Mouse (Mus musculus) adipocyte (in vitro differentiated cells): ENCODE measurements at regions not wholly inside any gene's neighbourhood (a gene's known extent, or its start where the extent isn't known, plus 50 kb on each side); places are given as distances from the start of the nearest gene placed in this dataset.

ENCODE experiments used
- DNase-seq: peaks from one replicate; pipeline ENCODE4 v3.0.0-alpha.2; 2016; ENCODE audit warnings: low spot score

DNA sequence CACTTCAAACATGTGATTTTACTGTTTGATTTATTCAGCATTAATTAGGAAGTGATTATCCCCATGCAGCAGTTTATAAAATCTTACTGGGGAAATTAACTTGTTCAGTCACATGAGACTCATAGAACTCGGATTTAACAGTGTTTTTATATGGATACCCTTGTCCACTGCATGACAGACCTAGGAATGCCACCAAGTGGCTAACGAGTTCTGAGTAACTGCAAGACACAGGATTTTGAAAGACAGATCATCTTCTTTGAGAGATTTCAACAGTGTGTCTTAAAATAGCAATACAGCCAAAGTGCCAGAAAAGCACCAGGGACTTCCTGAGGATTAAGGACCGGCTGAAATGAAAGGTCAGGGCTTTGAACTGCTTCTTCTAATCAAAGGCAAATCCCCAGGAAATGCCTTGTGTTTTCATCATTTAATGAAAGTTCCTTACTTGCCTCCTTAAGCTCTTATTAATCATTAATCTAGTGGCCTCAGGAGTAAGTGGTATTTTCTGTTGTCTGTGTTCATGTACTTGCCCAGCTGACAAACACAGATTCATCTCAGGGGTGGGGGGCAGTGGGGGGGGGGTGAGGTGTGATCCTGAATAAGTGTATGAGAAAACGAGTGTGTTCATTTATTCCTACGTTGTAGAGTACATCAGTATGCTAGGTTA, 193.4 kb downstream of the Gm13691 start:
- peak; percentile 13 for DNase-seq

DNA sequence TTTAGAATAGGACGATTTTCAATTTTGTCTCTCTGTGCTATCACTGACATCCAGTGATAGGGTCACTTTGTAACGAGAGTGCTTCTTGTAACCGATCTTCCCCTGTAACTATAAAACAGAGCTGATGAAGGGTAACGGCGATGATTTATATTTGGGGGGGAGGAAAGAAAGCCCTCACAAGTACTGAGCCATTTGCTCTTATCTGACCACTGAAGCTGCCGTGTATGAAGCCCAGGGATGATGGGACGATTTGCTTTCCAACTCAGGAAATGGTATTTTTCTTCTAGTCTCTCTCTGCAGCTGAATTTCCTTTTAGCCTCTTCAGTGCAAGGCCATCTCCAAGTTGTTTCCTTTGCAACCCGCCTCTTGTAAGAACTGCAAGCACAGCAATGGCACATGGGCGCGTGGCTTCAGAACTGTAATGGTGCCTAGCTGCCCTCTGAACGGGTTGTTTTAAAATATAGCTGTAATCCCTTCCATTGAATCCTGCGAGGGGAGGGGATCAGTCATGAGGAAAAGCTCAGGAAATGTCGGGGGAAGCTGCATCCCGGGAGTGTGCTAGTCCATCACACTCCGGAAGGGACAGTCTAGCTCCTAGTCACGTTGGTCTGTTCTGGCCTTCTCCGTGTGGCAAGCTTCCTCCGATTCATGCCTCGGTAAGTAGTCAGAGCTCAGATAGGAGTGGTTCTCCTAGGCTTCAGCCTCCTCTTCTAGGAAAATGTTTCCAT, 194.1 kb downstream of the Gm13691 start:
- DNase-seq, result no peak

DNA sequence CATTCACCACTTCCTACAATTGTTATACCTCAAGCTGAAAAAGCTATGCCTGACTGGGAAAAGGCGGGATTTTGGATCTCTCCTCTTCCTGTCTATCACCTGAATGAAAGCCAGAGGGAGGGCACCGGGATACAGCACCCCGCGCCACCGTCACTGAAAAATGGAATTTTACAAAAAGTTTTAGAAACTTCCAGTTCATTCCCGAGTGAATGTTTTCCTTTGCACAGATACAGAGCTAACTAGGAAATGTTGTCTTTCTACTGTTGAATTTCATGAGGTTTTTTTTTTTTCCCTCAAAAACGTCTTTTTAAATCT, 194.6 kb downstream of the Gm13691 start:
- DNase-seq, result no peak

DNA sequence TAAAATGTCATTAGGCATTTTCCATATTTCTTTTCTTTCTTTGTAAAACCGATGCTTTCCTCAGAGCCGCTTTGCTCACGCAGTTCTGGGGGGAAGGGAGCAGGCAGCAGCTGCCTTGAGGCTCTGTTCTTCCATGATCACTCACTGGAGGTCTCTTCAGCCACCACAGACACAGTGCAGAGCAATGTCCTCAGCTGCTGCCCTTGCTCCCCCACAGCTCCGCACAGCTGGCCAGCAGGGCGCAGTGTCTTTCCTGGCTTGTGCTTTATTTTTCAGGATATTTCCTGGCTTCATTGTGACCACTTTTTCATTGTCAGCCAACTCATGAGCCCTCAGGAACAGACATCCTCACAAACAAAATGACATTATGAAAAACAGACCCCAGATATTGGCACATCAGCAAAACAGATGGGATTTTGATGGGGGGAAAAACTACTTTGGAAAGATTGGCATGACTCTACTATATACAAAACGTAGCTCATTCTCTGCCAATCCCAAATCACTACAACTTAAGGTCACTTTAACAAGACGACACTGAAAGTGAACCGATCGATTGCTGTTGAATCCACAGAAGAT, 195.9 kb downstream of the Gm13691 start:
- peak; percentile 24 for DNase-seq

DNA sequence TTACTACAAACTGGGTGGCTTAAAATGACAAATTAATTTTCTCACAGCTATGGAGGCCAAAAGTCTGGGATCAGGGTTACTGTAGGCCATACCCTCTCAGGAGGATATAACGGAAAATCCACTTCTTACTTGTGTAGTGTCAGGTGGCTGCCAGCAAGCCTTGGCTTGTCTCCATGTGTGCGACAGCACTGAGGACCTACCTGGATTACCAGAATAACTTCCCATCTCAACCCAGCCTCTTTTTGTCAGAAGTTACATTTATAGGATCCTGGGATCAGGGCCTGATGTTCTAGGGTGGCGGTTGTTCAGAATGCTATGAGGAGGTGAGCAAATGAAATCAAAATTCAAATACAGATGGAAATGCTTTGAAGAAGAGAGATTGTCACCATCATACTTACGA, 197.1 kb downstream of the Gm13691 start:
- no peak for DNase-seq

DNA sequence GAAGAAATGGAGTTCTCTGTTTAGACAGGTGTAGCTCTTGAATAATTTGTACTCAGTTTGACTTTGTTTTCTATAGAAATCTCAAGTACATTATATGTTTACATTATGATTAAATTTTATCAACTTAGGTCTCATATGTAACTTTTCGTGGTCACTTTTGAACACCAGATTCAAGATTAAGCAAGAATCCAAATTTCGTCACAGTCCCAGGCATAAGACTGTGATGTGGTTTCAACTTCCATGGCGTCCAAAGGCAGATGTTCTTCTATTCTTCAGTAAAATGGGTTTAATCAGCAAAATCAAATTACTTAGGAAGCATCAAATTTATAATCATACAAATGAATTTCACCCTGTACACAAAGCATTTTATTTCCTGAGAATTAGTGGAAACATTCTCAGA, 198.9 kb downstream of the Gm13691 start:
- DNase-seq, result no peak

DNA sequence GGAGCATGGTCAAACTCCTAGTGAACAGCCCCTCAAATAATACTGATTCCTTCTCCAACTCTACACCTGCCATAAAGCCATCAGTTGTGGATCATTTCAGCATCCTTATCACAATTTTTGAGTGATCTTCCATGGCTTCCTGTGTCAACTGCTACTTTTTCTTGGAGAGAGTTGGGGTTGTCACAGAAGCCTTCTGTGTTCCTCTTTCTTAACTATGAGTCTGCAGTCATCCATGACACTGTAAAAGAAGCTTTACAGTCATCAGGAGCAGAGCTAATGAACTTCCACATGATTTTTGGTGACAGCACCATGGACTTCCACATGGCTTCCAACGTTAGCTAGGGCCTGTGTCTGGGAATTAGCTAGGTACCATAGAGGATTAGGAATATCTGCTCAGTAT, 208.1 kb downstream of the Calcrl start:
- no peak for DNase-seq

DNA sequence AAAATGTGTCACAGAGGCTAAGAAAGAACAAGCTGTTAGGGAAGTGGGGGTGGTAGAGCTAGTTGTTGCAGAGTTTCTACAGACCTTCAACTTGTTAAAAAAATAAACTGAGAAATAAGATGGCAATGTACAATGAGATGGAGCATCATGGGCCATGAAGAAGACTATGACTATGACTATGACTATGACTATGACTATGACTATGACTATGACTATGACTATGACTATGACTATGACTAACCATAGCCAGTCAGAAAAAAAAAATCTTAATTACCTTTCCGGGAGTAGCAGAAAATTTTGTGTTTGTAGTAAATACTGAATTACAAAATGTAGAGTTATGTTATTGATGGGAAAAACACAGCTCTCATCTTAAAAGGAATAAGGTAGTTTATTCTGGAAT, 203.2 kb downstream of the Calcrl start:
- DNase-seq, result no peak

DNA sequence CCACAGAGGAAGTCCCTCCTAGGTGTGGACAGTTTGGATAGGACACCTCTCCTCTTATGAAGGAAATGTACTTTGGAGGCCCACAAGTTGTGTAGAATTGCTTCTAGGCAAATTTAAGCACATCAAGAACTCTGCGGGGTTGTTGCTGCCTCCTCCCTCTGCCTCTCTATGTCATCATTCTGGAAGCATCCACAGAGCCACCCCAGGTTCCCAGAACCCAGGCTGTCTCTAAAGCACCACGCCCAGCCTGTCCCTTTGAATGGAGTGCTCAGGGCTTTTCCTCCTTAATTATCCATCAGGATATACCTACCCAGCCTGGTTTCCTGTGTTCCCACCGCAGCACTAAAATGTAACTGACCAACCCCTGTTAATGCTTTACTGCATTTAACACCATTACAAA, 195.4 kb downstream of the Calcrl start:
- no peak for DNase-seq

DNA sequence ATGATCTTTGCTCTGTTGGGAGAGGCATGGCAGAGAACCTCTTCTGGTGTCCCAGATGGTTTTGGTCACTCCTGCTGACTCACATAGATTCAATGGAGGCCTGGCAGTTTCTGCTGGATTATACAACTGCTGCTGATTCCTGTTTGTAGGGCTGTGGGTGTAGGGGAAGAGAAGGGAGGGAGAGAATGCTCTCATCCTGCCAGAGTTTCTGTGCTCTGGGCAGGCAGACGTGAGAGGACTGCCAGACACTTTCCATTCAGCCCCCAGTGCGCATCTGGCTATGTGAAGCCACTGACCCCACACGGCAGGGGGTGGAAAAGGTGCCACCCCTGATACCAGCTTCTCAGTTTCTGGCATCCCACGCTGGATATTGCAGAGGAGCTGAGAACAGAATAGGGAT, 189.6 kb downstream of the Calcrl start:
- DNase-seq, result no peak

DNA sequence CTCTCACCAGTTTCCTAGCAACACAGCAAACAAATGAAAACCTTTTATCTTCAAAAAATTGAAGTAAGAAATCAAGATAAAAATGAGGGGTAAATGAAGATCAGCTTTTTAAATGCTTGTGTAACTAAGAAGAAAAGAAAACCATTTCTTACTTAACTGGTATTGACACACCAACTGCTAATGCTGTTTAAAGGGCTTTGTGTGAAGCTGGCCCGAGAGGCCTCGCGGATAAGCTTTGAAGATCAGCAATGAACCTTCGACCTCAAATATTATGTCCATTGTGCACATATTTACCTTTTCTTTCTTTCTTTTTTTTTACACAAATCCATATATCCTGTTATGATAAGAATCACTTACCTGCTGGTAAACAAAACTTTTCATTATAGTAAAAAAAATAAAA, 184.0 kb downstream of the Calcrl start:
- DNase-seq, result no peak

DNA sequence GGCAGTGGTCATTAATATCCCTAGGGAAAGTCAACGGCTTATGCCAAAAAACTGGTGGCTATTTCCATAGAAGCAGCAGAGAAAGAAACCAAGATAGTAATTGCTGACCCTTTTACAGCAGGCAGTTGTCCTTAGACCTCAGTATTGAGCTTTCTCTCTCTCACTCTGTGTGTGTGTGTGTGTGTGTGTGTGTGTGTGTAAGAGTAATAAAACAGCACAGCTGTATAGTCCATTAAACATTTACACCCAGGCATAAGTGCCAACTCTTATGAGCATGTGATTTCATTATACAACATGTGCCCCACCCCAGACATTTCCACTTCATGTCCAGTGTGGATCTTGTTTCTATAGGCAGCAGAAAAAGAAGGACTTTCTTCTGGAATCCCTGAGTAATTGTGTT, 183.2 kb downstream of the Calcrl start:
- DNase-seq, result no peak

DNA sequence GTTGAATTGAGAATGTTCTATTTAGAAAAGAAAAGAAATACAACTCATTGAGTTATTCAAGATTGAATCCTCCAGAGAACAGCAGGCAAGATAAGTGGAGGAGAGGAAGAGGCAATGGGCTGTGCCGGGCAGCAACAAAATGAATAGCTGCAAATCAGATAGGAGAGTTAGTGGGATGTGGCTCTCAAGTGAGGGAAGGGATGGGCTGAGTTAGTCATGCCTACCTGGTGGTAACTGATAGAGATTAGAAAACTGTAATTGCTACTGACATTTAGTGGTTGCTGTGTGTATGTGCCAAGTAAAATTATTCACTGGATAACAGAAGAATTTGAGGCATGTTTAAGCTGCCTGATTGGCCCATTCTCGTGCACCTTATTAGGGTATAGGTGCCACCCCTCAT, 179.3 kb downstream of the Calcrl start:
- no peak for DNase-seq

DNA sequence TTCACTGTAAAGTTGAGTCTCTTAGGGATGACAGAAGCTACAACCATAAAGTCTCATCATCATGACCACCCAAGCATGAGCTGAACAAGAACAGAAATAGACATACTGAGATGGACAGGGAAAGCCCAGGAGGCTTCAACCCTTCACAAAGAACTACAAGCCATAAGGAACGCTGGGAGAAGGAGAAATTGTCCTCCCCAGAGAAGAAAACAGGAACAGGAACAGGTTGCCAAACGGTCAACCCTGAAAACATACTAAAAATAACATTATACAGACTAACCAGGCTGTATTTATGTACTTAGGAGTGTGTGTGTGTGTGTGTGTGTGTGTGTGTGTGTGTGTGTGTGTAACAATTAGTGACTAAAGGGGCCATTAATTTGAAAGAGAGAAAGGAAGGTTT, 178.6 kb downstream of the Calcrl start:
- DNase-seq, result no peak

DNA sequence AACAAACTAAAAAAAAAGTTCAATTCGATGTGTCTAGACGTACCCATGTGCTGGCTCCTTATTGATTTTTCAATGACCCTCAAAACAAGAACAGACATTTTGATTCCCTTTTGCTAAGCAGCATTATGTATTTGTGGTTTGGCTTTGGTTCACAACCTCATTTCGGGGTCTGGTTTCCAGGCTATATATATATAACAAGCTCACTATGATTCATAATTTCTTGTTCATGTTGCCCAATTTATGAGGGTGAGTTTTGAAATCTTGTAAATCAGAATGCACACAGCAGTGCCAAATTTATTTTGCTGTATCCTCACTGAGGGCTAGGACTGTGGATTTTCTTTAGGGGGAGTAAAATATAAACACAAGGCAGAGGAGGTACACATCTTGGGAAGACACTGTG, 177.0 kb downstream of the Calcrl start:
- peak; percentile 29 for DNase-seq

DNA sequence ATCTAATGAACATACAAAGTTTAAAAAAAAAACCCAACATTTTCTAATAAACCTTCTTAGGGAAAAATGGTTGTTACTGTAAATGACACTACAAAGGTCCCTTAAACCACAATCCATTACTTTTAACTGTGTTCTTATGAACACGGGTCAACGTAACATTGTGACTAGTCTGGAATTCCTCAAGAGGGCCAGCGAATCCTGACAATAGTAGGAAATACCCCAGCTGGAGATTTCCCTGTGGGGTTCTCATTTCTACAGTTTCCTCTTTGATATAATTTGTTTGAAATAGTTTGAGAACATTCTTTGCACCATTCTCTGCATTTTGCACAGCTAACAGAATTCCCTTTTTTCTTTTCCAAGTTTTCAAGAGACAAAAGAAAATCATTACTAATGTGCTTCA, 175.3 kb downstream of the Calcrl start:
- no peak for DNase-seq

DNA sequence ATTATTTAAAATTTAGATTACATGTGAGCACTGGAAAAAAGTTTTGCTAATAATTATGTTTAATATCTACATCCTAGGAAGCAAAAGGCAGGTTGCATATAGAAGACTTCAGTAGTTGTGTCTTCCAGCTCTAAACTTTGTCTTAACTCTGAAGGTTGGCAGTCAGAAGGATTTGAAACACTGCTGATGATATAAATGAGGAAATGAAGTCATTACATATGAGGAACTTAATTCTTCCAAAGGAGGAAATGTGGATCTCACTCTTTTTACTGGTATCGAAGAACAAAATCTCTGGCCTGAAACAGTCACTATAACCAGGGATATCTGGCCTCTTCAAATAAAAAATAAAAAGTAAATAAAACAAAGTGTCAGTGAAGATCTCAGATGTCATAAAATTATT, 173.1 kb downstream of the Calcrl start:
- DNase-seq, result no peak

DNA sequence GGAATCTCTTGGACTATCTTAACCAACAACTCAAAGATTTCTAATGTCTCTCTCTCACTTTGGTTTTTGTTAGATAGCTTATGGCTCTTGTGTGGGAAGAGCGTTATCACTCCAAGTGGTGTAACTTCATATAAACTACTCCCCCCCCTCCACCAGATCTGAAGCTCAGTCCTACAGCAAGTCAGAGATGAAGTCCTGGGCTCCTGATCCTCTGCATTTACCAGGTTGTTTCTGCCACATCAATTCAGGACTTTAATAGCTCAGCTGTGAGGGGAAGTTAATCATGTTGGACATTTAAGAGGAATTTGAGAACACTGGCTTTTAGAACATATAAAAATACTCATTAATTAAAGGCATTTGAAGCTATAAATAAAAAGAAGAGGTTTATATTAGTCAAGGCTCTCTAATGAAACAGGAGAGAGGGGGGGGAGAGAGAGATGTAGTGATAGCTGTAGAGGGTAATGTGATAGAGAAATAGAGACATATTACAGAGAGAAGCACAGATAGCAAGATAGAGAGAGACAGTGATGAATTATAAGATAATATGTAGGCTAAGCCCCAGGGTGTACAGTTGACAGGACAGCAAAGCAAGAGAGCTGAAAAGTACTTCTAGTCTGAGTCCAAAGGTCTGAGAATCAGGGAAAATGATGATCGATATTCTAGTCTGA, 166.7 kb downstream of the Calcrl start:
- no peak for DNase-seq

DNA sequence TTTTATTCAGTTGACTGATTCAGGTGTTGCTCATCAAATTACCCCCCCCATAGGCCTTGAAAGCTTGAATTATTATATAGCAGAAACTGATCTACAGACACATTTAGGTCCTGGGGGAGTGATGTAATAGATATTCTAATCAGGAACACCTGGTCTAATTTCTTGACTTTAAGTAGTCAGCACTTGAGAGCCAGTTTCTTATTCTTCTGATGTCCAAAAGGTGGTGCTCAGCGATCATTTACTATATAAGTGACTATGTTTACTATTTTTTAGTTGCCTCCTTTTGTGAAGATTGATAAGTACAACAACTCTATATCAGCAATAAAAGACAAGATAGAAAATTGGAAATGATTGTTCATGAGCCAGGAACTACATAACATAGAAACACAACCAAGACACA, 166.0 kb downstream of the Calcrl start:
- DNase-seq, result no peak

DNA sequence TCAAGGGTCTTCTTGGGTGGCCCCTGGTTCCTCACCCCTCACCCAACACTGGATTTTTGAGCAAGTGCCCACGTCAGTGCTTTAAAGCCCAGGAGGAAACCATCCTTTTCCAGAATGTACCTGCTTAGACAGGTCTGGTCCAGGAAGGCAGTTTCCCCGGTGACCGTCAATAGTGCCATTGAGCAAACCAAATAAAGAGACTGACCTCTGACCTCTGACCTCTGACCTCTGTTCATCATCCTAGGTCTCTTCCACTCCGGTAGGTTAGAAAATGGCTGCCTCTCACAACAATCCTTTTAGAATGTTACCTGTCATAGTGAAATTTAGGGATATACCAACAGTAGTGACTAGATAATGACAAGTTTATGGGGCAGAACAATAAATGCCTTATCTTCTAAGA, 164.5 kb downstream of the Calcrl start:
- no peak for DNase-seq

DNA sequence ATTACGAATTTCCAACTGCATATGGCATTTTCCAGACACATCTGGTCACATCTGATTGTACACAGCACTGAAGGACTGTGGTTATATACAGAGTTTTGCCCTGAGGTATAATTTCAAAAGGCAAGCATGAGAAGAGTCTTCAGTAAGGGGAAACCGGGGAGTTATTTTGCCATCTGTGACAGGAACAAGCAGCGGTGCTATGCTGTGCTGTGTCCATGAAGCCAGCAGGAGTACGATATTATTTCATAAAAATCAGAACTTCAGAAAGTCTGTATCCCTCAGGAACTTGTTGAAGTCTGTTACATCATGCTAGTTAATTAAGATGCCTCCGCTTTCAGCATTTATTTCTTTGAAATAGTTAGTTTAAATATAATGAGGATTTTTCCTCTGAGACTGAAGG, 163.7 kb downstream of the Calcrl start:
- no peak for DNase-seq

DNA sequence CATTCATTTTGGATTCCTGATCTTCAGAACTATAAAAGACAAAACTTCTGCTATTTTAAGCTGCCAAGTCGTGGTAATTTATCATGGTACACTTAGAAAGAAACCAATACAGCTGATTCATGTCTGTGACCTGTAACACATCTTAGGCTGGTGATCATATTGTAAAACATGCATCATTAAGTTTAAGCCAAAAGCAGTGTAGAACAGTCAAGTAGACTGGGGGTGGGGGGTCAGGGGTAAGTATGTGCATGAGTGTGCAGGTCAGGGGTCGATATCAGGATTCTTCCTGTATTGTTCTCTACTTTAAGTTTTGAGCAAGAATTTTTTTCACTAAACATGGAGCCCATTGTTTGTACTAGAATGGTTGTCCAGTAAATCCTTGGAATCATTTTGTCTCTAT, 160.7 kb downstream of the Calcrl start:
- DNase-seq, result no peak

DNA sequence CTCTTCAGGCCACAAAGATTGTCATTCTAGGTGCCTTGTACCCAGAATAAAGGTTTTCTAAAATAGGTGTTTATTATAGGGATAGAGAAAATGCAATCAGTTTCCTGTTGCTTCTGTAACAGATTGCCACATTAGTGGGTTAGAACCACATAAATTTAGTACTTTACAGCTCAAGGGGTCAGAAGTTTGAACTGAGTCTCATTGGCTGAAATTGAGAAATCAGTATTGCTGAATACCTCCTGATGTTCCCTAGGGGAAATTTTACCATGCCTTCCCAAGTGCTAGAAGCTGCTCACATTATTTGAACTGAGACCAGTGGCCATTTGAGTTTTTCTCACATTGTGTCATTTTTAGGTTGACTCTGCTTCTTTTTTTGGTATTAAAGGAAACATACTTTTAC, 160.2 kb downstream of the Calcrl start:
- DNase-seq, result peak; percentile 75
